Mouse (Mus musculus) T-helper 17 cell (primary cell): ENCODE measurements at regions not wholly inside any gene's neighbourhood (a gene's known extent, or its start where the extent isn't known, plus 50 kb on each side); places are given as distances from the start of the nearest gene placed in this dataset.

Source experiments
- in situ Hi-C, 2 experiments: fragments of 300-600 bp; cut with MboI, MseI; formaldehyde crosslinking; loops; 1 replicate in 1 of 2; 2 replicates in 1 of 2; pipeline ENCODE4 v1.15.1; 2025; ENCODE audit warnings: high pct_unique_total_duplicates in 2 of 2

DNA sequence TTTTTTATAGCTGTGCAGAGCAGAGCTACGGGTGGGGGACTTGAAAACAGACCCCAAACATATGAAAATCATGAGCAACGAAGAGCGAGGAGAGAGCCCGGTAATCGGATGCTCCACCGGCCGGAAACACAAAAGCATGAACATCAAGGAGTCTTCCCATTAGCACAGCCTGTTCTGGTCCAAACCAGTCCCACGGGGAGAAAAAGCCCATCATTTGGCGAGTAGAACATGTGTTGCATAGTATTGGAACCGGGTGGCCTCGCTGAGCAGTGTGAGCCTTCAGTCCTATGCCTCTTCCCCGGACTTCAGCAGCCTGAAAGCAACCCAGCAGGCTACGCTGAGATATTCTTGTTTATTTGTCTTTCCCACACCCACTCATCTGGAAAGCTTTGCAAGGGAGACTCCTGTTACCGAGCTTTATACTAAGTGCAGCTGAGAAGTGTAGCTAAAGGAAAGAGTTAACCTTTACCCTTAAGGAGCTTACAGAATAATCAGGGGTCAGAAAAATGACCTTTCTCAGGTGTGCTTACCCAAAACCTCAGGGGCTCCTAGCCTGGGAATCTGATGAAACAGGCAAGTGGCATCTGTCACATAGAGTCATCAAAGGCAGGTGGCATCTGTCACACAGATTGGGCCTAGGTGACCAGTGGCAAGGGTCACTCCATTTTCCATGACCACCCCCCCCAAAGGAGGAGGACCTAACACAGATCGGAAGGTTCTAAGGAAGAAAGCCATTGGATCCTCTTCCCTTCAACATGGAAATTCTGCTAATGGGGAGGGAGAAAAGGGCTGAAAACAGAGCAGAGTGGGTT lies 209.8 kb downstream of the Hs3st3b1 start:
- in situ Hi-C loops = no loop called here

DNA sequence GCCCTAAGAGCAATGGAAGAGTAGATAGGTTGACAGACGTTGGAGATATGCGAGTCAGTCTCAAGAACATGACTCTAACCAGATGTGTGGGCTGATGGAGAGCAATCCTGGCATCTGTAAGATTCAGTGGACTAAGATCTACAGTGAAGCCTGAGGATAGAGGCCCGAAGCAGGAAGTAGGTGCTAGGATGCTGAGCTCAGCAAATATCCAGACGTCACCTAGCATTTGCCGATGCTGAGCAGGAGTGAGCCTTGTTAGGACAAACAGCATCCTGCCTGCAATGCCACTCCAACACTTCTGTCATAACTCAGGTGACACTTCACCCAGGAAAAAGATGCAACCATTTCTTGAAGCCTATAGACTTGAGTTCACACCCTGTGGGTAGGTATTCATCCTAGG lies 199.8 kb downstream of the Hs3st3b1 start:
- in situ Hi-C loops = no loop called here

DNA sequence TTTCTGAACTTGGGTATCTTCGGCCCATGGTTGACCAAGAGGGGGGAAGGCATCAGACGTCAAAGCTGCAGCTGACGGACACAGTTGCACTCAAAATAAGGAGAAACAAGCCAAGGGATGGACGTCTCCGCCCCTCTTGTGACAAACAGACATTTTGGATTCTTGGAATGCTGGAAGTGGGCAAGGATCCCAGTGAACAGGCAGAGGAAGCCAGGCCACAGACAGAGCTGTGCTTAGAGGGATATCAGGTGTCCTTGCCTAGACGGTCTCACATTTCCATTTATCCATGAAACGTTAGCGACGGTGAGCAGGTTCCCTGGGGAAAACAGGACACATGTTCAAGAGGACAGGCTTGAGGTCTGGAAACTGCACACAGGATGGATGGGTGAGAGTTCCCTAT lies 191.2 kb downstream of the Hs3st3b1 start:
- in situ Hi-C loops = no loop called here

DNA sequence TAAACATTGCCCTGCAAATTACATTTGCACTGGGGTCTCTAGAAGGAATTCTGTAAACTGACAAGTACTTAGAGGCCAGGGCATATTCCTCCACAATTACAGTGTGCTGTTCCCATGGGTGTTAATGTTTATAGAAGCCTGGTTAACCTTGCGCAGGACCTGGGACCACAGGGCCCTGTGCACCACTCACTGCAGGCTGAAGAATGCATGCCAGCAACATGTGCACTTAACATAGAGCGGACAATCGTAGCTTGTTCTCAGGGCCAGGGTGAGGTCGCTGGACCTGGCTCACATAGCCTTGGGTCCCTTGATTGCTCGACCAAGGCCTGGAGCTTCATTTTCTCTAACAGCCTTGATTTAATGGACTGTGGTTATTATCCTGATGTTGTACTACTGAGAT lies 168.8 kb downstream of the Hs3st3b1 start:
- in situ Hi-C loops = no loop called here

DNA sequence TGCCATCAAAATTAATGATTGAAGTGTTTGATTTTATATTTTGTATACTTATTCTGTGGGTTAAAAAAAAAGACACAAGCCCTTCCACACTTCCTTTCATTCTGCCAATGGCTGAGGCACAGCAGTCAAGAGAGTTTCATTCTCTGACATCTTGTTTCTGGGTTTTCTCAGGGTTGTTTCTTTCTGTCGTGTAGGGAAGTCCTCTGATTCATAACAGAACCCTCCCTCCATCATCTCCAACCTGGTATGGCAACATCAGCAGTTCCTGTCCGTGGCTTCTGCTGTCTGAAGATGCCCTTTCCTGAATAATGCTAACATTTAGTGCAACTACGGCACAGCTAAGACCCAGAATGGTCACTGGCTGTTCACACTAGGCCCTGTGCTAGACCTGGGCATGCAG lies 167.3 kb downstream of the Hs3st3b1 start:
- in situ Hi-C loops = no loop called here

DNA sequence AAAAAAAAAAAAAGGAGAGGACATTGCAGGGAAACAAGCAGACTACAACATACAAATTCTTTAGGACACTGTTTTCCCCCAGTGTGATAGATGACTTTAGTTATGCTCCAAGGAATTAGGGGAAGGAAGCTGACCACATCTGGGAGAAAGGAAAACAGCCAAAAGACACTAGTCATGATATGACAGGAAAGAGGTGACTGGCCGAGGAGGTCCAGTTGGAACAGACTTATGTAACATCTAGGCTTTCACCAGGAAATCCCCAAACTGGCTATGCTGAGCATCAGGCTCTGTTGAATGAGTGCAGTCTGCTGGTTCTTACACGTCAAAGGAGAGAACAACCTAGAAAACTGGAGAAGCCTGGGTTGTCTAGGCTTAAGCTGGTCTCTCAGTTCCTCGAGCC lies 163.8 kb downstream of the Hs3st3b1 start:
- in situ Hi-C loops = no loop called here

DNA sequence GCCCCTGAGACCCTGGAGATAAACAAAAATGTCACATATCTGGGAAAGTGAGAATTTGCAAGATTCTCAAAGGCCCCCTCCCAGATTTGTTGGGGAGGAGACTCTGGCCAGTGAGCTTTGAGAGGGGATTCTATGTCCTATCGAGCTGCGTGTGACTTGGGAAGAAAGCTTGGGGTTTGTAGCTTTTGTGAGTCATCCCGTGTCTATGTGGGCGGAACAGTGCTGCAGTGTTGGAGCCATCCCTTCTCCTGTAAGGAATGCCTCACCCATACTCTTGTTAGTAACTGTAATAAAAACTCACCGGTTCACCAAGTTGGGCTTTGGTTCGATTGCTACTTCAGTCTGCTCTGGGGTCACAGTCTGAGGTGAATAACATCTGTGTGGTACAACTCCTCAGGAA lies 160.5 kb downstream of the Hs3st3b1 start:
- in situ Hi-C loops = no loop called here

DNA sequence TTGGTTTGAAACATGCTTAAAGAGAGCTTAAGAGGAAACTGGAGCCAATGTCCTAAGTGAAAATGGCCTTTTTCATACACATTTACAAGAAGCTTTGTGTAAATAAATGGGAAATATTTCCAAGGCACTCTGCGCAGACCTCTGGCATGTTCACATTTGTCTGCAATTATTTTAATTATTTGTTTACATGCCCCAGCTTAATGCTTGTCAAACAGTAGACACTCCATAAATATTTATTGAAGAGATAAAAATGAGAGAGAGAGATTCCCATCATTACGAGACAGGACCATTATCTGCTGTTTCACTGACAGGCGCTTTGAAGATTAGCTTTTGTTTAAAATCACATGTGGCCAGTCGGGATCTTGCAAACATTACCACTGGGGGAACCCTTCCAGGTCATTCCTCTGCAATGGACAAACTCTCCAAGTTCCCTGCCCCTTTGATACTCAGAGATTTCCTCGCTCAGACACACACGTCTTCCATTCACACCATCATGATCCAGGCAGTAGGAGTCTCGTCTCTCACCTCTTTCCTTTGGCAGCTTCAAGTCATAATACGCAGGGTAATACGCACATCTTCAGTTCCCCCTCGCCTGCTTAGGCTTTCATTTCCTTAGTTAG lies 154.3 kb downstream of the Hs3st3b1 start:
- in situ Hi-C loops = no loop called here

DNA sequence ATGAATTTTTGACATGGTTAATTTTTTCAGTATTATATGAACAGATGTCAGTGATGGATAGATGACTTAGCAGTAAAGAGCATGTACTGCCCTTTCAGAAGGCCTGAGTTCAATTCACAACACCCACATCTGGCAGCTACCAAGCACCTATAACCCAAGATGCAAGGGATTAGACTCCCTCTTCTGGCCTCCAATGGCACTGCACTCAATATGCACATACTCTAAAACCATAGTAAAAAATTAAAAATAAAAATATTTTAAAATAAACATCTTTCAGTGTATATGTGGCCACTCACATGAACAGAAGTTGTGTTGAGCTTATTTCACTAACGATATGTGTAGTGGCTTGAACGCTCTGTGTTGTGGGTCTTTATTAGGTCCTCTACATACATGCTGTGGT lies 152.4 kb downstream of the Hs3st3b1 start:
- in situ Hi-C loops = no loop called here

DNA sequence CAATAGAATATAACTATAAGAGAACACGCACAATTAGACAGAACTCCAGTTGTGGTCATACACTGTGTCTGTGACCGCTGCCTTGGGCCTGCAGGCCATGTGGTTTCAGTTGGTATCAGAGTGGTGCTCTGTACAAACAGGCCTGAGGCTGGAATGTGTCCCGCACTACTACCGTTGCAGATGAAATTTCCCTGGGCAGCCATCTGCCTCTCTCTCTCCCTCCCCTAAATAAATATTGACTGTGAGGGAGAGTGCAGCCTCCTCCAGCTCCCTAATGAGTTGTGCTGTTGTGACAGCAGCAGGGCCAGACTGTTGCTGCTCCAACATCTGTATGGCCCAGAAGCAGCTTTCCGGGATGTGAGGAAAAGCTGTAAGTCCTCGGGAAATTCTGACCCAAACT lies 146.7 kb downstream of the Hs3st3b1 start:
- in situ Hi-C loops = loop anchor here in 1 of 2 experiments (5.0 kb wide), 1 partner anchor 52 kb away; no protein-coding TSS in a partner anchor

DNA sequence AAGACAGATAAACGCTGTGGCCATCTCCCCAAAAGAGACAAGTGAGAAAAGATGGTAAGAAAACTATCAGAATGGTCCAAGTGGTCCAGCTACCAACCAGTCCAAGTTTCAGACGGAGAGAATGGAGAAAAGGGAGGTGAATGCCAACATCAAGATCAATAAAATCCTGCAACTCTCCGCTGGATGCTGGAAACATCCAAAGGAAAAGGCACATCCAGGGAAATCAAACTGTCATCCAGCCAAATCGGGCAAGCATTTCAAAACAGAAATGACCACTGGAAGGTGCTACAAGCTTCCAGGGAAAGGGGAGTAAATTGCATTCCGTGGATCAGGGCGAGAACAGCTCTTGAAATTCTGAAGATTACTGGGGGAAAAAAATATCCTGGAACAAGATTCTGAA lies 142.7 kb downstream of the Hs3st3b1 start:
- in situ Hi-C loops = loop anchor here in 1 of 2 experiments (5.0 kb wide), 1 partner anchor 48 kb away; no protein-coding TSS in a partner anchor

DNA sequence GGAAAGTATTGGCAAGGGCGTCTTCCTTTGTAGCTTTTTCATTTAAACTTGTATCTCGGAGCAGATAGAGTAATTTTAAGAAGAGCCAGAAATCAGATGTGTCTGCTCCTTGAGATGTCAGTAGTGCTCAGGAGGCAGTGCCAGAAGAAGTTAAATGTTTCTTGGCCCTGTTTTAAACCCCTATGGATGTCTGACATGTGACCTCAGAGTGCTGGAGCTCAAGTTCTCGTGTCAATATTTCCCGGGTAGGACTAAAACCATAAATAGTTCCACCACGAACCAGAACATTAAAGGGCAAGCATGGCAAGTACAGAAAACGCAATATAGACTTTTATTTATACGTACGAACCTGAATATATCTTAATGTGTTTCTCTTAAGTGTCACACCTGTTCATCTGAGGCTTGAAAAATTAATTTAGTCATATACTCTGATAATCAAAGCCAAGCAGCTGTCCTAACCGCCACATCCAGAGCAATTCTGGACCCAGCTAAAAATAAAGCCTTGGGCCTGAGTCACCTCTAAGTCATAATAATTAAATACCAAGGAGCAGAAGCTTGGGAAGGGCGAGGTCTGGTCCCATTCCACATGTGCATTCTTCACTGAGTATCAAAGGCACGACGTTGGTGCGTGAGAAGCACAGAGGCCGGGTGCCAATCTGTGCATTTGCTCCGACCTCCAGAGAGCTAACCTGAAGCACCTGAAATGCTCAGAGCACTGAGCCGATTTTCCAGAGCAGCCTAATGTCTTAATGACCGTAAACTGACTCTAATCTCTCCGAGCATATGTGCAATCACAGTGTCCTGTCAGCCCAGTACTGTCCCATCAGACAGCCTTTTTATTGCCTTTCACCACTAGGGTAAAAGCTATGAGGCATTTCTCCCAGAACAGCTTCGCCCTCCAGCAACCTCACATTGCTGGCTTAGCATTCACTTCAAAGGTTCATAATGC lies 139.8 kb downstream of the Hs3st3b1 start:
- in situ Hi-C loops = no loop called here

DNA sequence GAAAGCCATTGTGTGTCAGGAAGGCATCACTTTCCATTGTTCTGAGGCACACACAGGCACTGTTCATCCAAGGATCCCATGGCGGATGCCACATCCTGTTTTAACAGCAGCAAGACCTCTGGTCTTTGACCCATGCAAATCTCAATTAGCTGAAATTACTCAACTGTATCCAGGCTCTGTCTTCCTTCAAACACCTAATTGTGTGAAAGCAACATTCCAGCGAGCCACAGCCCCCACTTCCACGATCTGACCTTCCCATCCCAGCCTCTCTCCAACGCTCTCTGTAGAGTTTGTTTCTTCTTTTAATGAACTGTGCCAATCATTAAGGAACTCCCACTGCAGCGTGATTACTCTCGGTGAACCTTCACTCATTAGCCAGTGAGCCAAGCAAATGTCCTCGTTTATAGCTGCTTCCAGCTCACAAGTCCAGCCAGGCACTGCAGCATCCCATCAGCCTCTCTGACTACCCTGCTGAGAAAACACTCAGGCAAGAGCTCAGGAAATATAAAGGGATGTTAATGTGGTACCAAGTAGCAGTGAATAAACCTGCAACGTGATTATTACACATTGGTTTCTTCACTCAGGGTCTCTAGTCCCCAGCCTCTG lies 136.7 kb downstream of the Hs3st3b1 start:
- in situ Hi-C loops = no loop called here

DNA sequence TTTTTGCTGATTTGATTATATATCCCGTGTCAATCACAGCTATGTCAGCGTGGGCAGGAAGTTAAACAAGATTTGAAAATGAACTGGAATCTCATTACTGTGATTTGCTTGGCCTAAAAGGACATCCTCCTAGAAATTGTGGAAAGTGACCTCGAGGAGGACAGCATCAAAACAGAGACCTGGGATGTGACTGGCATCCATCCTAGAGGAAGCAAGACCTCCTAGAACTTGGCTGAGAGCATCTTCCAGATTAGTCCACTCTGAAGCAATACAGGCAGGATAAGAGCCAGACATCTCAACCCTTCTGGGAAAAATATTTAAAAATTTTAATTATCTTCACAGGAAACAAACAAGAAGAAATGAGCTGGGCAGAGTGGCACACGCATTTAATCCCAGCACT lies 136.1 kb downstream of the Hs3st3b1 start:
- in situ Hi-C loops = no loop called here

DNA sequence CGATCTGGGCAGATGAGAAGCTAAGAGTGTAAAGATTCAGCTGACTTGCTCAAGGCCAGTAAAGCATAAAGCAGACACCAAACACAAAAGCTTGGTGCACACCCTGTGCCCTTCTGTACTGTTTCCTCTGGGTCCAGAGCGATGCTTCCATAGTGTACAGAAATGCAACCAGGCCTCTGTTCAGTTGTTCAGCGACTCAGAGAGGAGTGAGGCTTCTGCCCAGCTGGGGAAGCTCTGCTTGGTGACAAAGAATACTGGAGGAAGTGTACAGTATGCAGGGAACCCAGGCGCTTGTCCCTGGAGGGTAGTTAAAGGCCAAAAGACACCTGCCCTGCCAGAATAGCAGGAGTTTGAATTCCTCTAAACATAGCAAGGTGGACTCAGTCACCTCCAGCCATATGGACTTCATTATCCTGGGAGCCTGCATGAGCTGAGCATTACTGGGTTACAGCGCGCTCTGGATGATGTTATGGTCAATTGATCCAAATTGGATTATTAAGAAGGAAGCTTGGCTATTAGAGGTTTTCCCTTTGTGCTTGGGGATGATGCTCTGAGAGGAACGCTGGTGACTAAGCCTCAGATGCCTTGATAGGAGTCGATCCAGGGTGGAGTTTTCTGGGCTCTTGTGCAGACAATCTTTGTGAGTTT lies 132.5 kb downstream of the Hs3st3b1 start:
- in situ Hi-C loops = no loop called here

DNA sequence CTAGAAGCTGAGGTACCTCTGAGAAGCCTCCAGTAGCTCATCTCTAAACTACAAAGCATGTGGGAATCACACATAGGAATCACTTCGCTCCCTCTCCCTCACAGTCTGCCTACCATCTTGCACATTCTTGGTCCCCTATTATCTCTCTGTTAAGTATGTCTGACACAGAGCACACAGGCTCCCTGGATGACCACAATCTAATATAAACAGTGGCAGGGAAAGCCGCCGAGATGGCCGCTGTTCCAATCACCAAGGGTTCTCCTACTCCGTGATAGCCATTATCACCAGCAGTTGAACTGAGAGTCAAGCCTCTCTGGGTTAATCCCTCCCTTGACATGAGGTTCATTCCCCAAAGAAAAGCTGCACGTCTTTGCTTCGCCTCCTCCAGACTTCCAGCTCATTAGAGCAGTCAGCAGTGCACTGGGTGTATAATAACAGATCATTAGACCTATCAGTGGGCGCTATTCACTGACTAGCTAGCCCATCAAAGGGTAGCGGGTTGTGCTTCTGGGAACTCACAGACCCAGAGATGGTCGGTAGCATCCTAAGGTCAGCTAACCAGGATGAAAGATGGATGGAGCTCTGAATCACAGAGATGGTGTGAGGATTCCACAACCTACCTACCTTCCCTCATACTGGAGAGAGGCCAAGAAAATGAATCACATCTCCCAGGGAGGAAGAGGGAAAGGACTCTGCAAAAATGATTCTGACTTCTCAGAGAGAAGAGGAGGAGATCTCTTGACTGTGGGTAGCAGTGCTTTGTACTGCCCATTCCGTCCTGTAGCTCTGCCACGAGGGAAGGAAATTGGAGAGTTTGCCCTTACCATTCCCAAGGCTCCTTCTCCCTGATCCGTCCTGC lies 130.9 kb downstream of the Hs3st3b1 start:
- in situ Hi-C loops = no loop called here

DNA sequence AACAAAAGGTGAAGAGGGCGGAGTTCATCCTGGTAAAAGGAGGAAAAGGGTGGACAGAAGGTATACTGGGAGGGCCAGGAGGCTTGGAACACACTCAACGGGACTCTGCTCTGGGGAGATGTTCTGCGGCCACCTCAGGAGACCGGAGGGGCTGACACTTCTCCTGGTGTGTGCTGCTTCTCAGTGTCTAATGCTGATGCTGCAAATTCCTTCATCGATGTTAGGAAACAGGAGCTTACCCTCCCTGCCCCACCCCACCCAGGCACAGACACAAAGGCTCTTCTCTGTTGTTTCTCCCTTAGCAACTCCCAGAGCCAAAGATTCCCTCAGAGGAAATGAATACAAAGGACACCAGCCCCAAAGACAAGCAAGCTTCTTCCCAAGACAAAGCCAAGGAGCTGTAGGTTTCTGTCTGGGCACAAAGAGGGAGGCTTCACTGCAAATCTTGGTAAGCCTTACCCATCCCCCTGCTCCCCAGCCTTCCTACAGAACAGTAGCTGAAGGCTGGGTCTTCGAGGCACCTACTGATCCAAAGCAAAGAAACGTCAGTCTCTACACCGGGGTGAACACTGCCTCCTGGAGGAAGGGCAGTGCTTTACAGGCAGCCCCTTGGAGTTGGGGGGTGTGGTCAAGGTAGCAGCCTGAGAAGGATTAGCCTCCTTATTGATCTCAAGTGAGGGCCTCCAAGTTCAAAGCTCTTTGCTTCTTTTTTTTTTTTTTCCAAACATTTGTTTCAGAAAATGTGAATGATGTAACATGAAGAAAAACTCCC lies 128.2 kb downstream of the Hs3st3b1 start:
- in situ Hi-C loops = no loop called here

DNA sequence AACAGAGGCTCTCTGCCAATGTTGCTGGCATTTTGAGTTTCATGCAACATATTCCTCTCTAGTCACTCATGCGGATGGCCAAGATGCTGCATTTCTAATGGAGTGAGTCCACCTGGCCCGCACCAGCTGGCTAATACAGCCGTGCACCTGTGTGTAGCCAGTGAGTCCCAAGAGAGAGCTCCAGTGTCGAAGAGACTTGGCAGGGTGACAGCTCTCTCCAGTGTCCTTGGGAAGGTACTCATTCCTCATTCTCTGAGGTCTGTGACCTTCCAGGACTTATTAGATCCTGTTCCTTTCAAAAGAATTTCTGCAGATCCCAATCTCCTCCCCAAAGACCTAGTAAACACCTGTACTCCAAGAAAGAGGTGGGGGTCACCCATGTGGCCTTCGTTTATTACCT lies 109.9 kb downstream of the Hs3st3b1 start:
- in situ Hi-C loops = no loop called here

DNA sequence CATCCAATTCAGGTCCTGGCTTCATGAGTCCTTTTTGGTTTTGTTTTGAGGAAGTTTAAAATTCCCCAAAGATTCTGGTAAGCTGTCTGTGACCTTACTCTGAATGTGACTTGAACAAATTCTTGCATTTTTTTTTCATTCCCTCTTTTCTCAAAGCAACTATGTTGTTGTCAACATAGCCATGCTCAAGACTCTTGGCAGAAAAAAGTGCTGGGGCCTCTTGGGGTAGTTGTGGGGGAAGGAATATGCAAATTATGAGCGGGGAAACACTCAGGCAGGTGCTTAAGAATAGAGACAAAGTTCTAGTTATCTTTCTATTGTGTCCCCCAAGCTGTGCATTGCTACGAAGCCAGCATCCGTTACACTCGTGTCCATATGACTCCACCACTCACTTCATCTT lies 99.2 kb downstream of the Hs3st3b1 start:
- in situ Hi-C loops = no loop called here
